Mouse (Mus musculus) adipocyte (in vitro differentiated cells): ENCODE measurements around the gene Vmn1r160.
"Not testable (repeated sequence)": the region's sequence is repeated elsewhere in the genome, so short reads cannot be mapped to it uniquely, and the experiment has no call there.

ENCODE experiments used
- DNase-seq: peaks from one replicate; pipeline ENCODE4 v3.0.0-alpha.2; 2016; ENCODE audit warnings: low spot score

The Vmn1r160 gene

GRCm38 (mm10) chr7:22870924-22871323 lies at the start of gene Vmn1r160:
Vmn1r160 (plus strand) TSS chr7:22871224.
- DNase-seq: not testable (repeated sequence)

GRCm38 (mm10) chr7:22843505-22843904 lies 27.5 kb upstream of the Vmn1r160 start, which contains the start of gene Vmn1r159:
Vmn1r159 (minus strand) TSS chr7:22843605.
- DNase-seq: not testable (repeated sequence)
